Mouse (Mus musculus) heart, embryonic 11.5 days (tissue): ENCODE data around the gene Snx25. TPM values are rescaled to one million over a fixed set of nuclear protein-coding genes. Genes with fewer than 3 reads are reported as not detected.

Experiments
- ATAC-seq: fragments of 200-750 bp; cut with Nextera tagmentation; replicated peaks from 2 replicates; pipeline ENCODE4 v1.8.0; 2017; ENCODE audit warnings: moderate library complexity; ENCODE audit not compliant: insufficient number of reproducible peaks, low FRiP score, low TSS enrichment
- H3K27ac ChIP-seq: fragments of 300-500 bp; sonication (generic); 2 replicates; pipeline ENCODE4 v1.5.1; 2014; ENCODE audit warnings: mild to moderate bottlenecking, low read depth, low read length
- H3K27me3 ChIP-seq: fragments of 300-500 bp; sonication (generic); 2 replicates; pipeline ENCODE4 v1.6.1; 2014; ENCODE audit warnings: mild to moderate bottlenecking, low read length, mixed read lengths; ENCODE audit not compliant: control insufficient read depth, insufficient read depth
- H3K36me3 ChIP-seq: fragments of 300-500 bp; sonication (generic); 2 replicates; pipeline ENCODE4 v1.6.1; 2014; ENCODE audit warnings: mild to moderate bottlenecking, low read length, moderate library complexity, mixed read lengths; ENCODE audit not compliant: control insufficient read depth, insufficient read depth
- H3K4me1 ChIP-seq: fragments of 300-500 bp; sonication (generic); 2 replicates; pipeline ENCODE4 v1.6.1; 2014; ENCODE audit warnings: low read length; ENCODE audit not compliant: control insufficient read depth, insufficient read depth
- H3K4me2 ChIP-seq: fragments of 300-500 bp; sonication (generic); 2 replicates; pipeline ENCODE4 v1.6.1; 2014; ENCODE audit warnings: mild to moderate bottlenecking, moderate library complexity
- H3K4me3 ChIP-seq: fragments of 300-500 bp; sonication (generic); 2 replicates; pipeline ENCODE4 v1.5.1; 2014; ENCODE audit warnings: low read depth, low read length
- H3K9ac ChIP-seq: fragments of 300-500 bp; sonication (generic); 2 replicates; pipeline ENCODE4 v1.6.1; 2014; ENCODE audit warnings: mild to moderate bottlenecking, low read depth, low read length, moderate library complexity
- H3K9me3 ChIP-seq: fragments of 300-500 bp; sonication (generic); replicated peaks from 2 replicates; pipeline ENCODE4 v1.6.1; 2016; ENCODE audit warnings: low read length; ENCODE audit not compliant: control insufficient read depth
- WGBS: fragments of 180-500 bp; shearing (Covaris S2); extraction: QIAGEN DNeasy Blood & Tissue Kit; methylation state at CpG from one replicate; pipeline ENCODE4 v1.1.7; 2014; ENCODE audit not compliant: insufficient replicate concordance; 5-methylcytosine and 5-hydroxymethylcytosine counted together
- polyA plus RNA-seq: library from polyadenylated mRNA; unstranded; fragments of >200 nt; fragmentation: Nextera tagmentation; extraction: Ambion mirVana; gene quantifications from 2 replicates; pipeline ENCODE4 v1.2.1, GENCODE M21; 2014

Snx25 gene
- 2.9 and 6.6 TPM in 2 replicates for polyA plus RNA-seq

DNA sequence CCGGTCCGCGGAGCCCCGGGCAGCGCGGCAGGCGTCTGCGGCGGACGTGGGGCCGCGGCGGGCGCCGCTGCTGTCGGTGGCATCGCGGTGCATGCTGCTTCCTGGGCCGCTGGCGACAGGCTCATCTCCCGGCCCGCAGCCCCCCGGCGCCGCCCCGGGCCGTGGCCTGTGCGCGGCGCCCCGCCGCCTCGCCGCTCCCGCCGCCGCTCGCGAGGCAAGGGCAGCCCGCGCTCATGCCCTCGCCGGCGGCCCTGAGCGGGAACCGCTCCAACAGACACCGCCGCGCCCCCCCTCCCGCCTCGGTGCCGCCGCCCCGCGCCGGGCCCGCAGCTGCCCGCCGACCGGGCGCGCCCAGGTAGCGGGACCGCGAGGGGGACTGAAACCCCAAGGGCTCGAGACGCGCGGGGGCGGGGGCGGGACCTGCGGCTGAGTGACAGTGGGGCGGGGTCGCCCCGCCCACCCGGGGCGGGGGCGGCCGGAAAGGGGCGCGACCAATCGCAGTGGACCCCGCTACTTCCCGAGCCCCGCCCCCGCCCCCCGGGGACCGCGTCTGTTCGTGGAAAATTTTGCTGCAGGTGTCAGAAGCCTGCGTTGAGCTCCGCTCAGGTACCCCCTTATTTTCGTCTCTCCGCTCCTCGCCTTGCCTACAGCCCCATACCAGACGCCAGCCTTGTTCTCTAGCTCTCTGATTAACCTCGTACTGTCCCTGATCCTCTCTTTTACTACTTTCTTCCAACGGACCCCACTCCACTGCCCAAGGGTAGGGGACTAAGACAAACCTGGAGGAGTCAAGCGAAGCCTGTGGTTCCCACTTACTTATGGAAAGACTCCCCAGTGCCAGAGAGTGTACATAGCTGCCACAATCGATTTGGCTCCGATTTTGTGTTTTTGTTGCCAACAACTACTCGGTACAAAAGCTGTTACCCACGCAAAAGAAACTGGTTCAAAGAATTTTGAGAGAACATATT, at the start of gene Snx25:
Snx25 (minus strand) TSS at position 96 of the 968 bp plus-strand sequence.
- Histone ChIP-seq H3K4me3 (peak within 1 kb of the TSS; percentile 74), H3K9me3 (no peaks in the 10 kb centered on the region), H3K27ac (peak within 1 kb of the TSS; percentile 13; the same call in 1 of the 2 replicates), H3K36me3 (no peaks in the 10 kb centered on the region), H3K27me3 (peaks cover 5% of the 10 kb centered on the region; the same call in 1 of the 2 replicates), H3K4me1 (no peaks in the 10 kb centered on the region), H3K4me2 (peak within 1 kb of the TSS; percentile 80), H3K9ac (peak within 1 kb of the TSS; percentile 81)
- WGBS, result 3% methylated on average over 85 of the region's 103 CpGs
- peak; percentile 87 for ATAC-seq

DNA sequence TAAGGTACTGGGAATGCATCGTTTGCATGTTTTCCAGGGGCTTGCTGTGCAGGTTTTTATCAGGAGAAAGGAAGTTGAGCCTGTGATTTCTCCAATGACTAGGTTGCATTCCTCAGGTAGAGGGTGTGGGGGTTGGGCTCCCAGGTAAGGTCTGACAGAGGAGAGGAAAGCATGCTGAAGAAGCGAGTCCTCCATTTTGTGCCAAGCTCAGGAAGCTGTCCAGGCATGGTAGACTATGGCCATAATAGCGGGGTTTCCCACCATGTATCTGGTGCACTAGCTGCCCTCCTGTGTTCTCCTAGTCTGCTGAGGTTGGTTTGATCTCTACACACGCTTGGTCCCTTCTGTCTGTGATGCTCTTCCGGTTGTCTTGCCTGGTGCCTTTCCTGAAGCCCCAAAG, 45.7 kb upstream of the Snx25 start:
- Histone ChIP-seq H3K36me3 (peaks cover 3% of the 10 kb centered on the region; the same call in 1 of the 2 replicates), H3K9ac (no peak overlapping the region), H3K9me3 (no peaks in the 10 kb centered on the region), H3K4me2 (no peak overlapping the region), H3K4me3 (no peak overlapping the region; the same call in 1 of the 2 replicates), H3K4me1 (no peaks in the 10 kb centered on the region), H3K27me3 (no peaks in the 10 kb centered on the region), H3K27ac (no peak overlapping the region)
- 81% methylated on average over 5 of the region's 5 CpGs for WGBS
- ATAC-seq, result no peak

DNA sequence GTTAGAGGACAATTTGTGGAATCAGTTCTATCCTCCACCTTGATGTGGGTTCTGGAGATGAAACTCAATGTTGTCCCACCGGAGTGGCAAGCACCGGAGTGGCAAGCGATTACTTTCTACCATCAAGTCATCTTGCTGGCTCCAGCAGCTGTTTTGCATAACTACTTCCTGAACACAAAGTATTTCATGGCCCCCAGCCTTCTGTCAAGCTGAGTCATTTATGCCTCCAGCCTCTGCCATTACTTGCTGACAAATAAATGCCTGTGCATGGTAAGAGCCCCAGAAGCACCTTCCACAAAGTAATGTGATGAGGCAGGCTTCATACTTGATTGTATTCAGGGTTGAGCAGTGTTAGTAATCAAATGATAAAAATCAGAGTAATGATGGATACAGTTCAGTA, 44.9 kb upstream of the Snx25 start:
- ATAC-seq, result no peak
- H3K9ac ChIP-seq, result no peak overlapping the region
- H3K36me3 ChIP-seq, result peaks cover 3% of the 10 kb centered on the region; the same call in 1 of the 2 replicates
- no peaks in the 10 kb centered on the region for H3K9me3 ChIP-seq
- H3K4me2 ChIP-seq, result no peak overlapping the region
- H3K27ac ChIP-seq, result no peak overlapping the region
- 85% methylated on average over 3 of the region's 3 CpGs for WGBS
- H3K4me1 ChIP-seq, result no peaks in the 10 kb centered on the region
- H3K27me3 ChIP-seq, result no peaks in the 10 kb centered on the region
- H3K4me3 ChIP-seq, result no peak overlapping the region

DNA sequence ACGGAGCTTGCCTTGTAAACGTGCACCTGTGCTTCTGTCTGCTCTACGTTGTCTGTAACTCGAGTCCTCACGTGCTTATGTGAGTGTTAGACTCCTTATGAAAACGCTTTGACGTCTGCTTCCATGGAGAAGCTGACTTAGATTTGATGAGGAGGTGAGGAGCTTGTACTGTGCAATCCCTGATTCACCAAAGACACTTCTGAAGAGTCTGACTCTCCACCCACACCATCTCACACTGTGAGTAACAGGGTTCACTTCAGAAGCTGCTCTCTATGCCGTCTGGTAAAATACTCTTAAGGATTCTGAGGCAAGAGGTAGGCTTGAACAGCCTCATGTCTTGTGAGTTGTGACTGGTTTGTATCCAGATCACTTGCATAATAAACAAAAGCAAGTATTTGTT, 41.1 kb upstream of the Snx25 start:
- no peaks in the 10 kb centered on the region for H3K4me1 ChIP-seq
- H3K27me3 ChIP-seq, result no peaks in the 10 kb centered on the region
- ATAC-seq, result no peak
- H3K4me2 ChIP-seq, result no peak overlapping the region
- H3K9me3 ChIP-seq, result no peaks in the 10 kb centered on the region
- WGBS, result 84% methylated on average over 8 of the region's 8 CpGs
- no peak overlapping the region for H3K27ac ChIP-seq
- H3K9ac ChIP-seq, result no peak overlapping the region
- no peak overlapping the region for H3K4me3 ChIP-seq
- H3K36me3 ChIP-seq, result peaks cover 3% of the 10 kb centered on the region; the same call in 1 of the 2 replicates

DNA sequence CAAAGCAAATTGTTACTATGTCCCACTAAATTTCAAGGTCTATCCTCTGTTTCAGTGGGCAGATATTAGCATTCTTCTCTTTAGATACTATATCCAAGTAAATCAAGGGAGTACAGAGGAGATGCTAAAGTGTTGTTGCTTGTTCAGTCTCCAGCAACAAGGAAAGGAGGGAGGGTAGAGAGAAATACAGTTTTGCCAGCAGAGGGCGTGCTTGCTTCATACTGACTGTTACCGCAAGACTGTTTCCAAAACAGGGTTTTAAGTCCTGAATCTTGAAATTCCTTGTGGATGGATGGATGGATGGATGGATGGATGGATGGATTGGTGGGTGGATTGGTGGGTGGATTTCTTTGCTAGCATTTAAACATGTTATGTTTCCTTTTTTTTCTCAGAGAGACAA, 33.4 kb upstream of the Snx25 start:
- Histone ChIP-seq H3K9ac (no peak overlapping the region), H3K36me3 (no peaks in the 10 kb centered on the region), H3K27me3 (no peaks in the 10 kb centered on the region), H3K27ac (no peak overlapping the region), H3K4me3 (no peak overlapping the region), H3K4me2 (no peak overlapping the region), H3K9me3 (no peaks in the 10 kb centered on the region), H3K4me1 (no peaks in the 10 kb centered on the region)
- no peak for ATAC-seq
- 6% methylated on average over 2 of the region's 2 CpGs for WGBS

DNA sequence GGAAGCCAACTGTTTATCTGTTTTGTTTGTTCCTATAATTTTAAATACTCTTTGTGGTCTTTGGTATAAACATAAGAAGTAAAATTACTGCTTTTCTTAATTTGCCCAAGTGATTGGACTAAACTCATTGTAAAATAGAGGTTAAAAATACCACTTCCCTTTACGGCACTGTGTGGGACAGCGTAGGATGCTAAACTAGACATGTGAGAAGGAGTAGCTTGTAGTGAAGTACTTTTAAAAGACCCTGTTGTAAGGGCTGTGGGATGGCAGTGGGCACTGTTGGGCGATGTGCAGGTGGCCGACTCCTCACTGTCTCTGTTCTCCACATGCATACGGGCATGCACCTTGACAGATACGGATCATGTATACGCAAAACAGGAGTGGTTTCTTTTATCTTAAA, 28.2 kb upstream of the Snx25 start:
- Histone ChIP-seq H3K36me3 (peaks cover 3% of the 10 kb centered on the region; the same call in 1 of the 2 replicates), H3K9me3 (no peaks in the 10 kb centered on the region), H3K4me3 (no peak overlapping the region), H3K4me2 (no peak overlapping the region), H3K4me1 (no peaks in the 10 kb centered on the region), H3K9ac (no peak overlapping the region), H3K27ac (no peak overlapping the region), H3K27me3 (no peaks in the 10 kb centered on the region)
- 88% methylated on average over 7 of the region's 7 CpGs for WGBS
- ATAC-seq, result no peak

DNA sequence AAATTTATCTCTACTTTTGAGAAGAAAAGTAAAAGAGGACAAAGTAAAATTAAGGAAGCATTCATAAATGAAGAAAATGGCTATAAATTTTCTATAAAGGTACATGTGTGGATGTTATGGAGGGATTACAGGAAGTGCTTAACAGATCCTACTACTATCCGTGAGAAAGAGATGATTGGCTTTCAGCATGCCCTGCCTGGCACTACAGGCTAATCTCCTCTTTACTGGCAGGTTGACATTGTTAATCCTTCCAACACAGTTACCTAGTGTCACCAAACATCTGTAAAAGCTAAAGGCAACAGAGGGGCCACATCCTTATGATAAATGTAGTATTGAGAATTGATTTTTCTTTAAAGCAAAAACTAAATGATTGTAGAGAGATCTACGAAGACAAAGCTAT, 21.7 kb upstream of the Snx25 start:
- H3K4me1 ChIP-seq, result no peaks in the 10 kb centered on the region
- no peak overlapping the region for H3K4me3 ChIP-seq
- no peak overlapping the region for H3K4me2 ChIP-seq
- H3K9ac ChIP-seq, result no peak overlapping the region
- 66% methylated on average over 2 of the region's 2 CpGs for WGBS
- ATAC-seq, result no peak
- no peaks in the 10 kb centered on the region for H3K27me3 ChIP-seq
- no peaks in the 10 kb centered on the region for H3K9me3 ChIP-seq
- H3K36me3 ChIP-seq, result peaks cover 3% of the 10 kb centered on the region; the same call in 1 of the 2 replicates
- H3K27ac ChIP-seq, result no peak overlapping the region

DNA sequence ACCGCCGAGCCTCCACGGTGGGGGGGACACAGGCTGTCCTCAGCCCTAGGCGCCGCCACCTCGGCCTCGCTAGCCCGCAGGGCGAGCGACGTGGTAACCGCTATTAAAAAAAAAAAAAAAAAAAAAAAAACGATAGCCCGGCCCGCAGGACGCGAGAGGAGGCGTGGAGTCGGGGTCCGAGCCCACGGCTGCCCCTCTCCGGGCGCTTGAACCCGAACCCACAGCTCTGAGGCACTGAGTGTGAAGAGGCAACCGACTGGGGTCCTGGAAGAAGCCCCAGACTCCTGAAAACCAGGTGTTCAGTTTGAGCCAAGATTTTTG, 11.9 kb upstream of the Snx25 start:
- no peak for ATAC-seq
- peaks cover 5% of the 10 kb centered on the region; the same call in 1 of the 2 replicates for H3K4me1 ChIP-seq
- 0% methylated on average over 25 of the region's 25 CpGs for WGBS

More for the DNA sequence above, 11.9 kb upstream of the Snx25 start:
- H3K27ac ChIP-seq, result peak overlapping the region; percentile 73
- H3K9ac ChIP-seq, result peak overlapping the region; percentile 94
- H3K36me3 ChIP-seq, result no peaks in the 10 kb centered on the region
- H3K4me2 ChIP-seq, result peak overlapping the region; percentile 72
- no peaks in the 10 kb centered on the region for H3K27me3 ChIP-seq
- H3K4me3 ChIP-seq, result peak overlapping the region; percentile 80
- H3K9me3 ChIP-seq, result no peaks in the 10 kb centered on the region
